Mouse (Mus musculus) adrenal gland, adult 18-20 months (tissue): ENCODE measurements around the gene Fkrp. TPM values are rescaled to one million over a fixed set of nuclear protein-coding genes. Genes with fewer than 3 reads are reported as not detected.

Experiments used
- DNase-seq, 2 experiments: peaks; one replicate each; pipeline ENCODE4 v3.0.0; 2021 to 2022; ENCODE audit warnings: low spot score in 2 of 2
- total RNA-seq, 2 experiments: library from RNA; stranded (reverse); gene quantifications; 1 replicate in 1 of 2; 2 replicates in 1 of 2; pipeline ENCODE4 v1.2.3; 2021

Fkrp gene
- total RNA-seq, 2 experiments from 2014 or later: 23.7 to 25.2 TPM

GRCm38 (mm10) chr7:16794886-16795285, 21.6 kb downstream of the Fkrp start:
- DNase-seq: no peak

- DNase-seq: no peak
These were observed 23.4 kb downstream of the Fkrp start for GRCm38 (mm10) chr7:16793010-16793725.

GRCm38 (mm10) chr7:16792316-16792715, 24.2 kb downstream of the Fkrp start:
- DNase-seq: no peak

- DNase-seq: no peak
These were observed 30.9 kb downstream of the Fkrp start for GRCm38 (mm10) chr7:16785541-16786083.

GRCm38 (mm10) chr7:16784498-16784976, 32.0 kb downstream of the Fkrp start:
- no peak for DNase-seq

- DNase-seq: peak; percentile 44 to 57
These were observed 32.6 kb downstream of the Fkrp start for GRCm38 (mm10) chr7:16783758-16784415.

GRCm38 (mm10) chr7:16783224-16783688, 33.3 kb downstream of the Fkrp start:
- no peak for DNase-seq

- DNase-seq: no peak
These were observed 33.9 kb downstream of the Fkrp start for GRCm38 (mm10) chr7:16782555-16783125.

- DNase-seq: peak in 1 of 2 experiments; percentile 23
These were observed 34.5 kb downstream of the Fkrp start for GRCm38 (mm10) chr7:16781816-16782554.

GRCm38 (mm10) chr7:16781555-16781815, 35.0 kb downstream of the Fkrp start:
- DNase-seq: no peak

GRCm38 (mm10) chr7:16780825-16781554, 35.5 kb downstream of the Fkrp start, which contains the start of gene Slc1a5:
Gene Slc1a5, plus strand, starts transcription at chr7:16781340.
- DNase-seq: peak; percentile 83 to 88

GRCm38 (mm10) chr7:16780076-16780475, 36.5 kb downstream of the Fkrp start:
- DNase-seq: peak in 1 of 2 experiments; percentile 29

GRCm38 (mm10) chr7:16775888-16776287, 40.6 kb downstream of the Fkrp start:
- DNase-seq: no peak

- DNase-seq: no peak
These were observed 50.1 kb downstream of the Fkrp start for GRCm38 (mm10) chr7:16766443-16766842.

- no peak for DNase-seq
These were observed 52.9 kb downstream of the Fkrp start for GRCm38 (mm10) chr7:16763463-16764218.

- no peak for DNase-seq
These were observed 54.9 kb downstream of the Fkrp start for GRCm38 (mm10) chr7:16761630-16762029.

- no peak for DNase-seq
These were observed 55.5 kb downstream of the Fkrp start for GRCm38 (mm10) chr7:16761005-16761481.

- no peak for DNase-seq
These were observed 56.2 kb downstream of the Fkrp start for GRCm38 (mm10) chr7:16760292-16760691.
